Mouse (Mus musculus) stomach, embryonic 16.5 days (tissue): Measurements from ENCODE around the gene Baz2b. TPM values are rescaled to one million over a fixed set of nuclear protein-coding genes. Genes with fewer than 3 reads are reported as not detected.

Source experiments
- ATAC-seq: fragments of 200-750 bp; cut with Nextera tagmentation; 2 replicates; pipeline ENCODE4 v1.8.0; 2017; ENCODE audit warnings: moderate number of reproducible peaks, moderate TSS enrichment; ENCODE audit not compliant: insufficient read depth, low FRiP score
- H3K27ac ChIP-seq: fragments of 300-500 bp; sonication (generic); 2 replicates; pipeline ENCODE4 v1.5.1; 2014; ENCODE audit warnings: low read length
- H3K27me3 ChIP-seq: fragments of 300-500 bp; sonication (generic); 2 replicates; pipeline ENCODE4 v1.6.1; 2014; ENCODE audit warnings: low read length, control low read depth, mixed read lengths; ENCODE audit not compliant: control insufficient read depth, insufficient read depth
- H3K36me3 ChIP-seq: fragments of 300-500 bp; sonication (generic); 2 replicates; pipeline ENCODE4 v1.6.1; 2014; ENCODE audit warnings: low read length; ENCODE audit not compliant: control insufficient read depth, insufficient read depth
- H3K4me1 ChIP-seq: fragments of 300-500 bp; sonication (generic); 2 replicates; pipeline ENCODE4 v1.6.1; 2014; ENCODE audit warnings: low read length, control low read depth, mixed read lengths; ENCODE audit not compliant: control insufficient read depth, insufficient read depth
- H3K4me2 ChIP-seq: fragments of 300-500 bp; sonication (generic); 2 replicates; pipeline ENCODE4 v1.6.1; 2014; ENCODE audit warnings: low read depth, low read length, mixed read lengths
- H3K4me3 ChIP-seq: fragments of 300-500 bp; sonication (generic); replicated peaks from 2 replicates; pipeline ENCODE4 v1.5.1; 2014; ENCODE audit warnings: mild to moderate bottlenecking, low read length
- H3K9ac ChIP-seq: fragments of 300-500 bp; sonication (generic); 2 replicates; pipeline ENCODE4 v1.6.1; 2014; ENCODE audit warnings: low read length
- H3K9me3 ChIP-seq: fragments of 300-500 bp; sonication (generic); replicated peaks from 2 replicates; pipeline ENCODE4 v1.6.1; 2016; ENCODE audit warnings: low read length, control low read depth; ENCODE audit not compliant: control insufficient read depth
- WGBS: fragments of 180-500 bp; shearing (Covaris S2); extraction: QIAGEN DNeasy Blood & Tissue Kit; methylation state at CpG from one replicate; pipeline ENCODE4 v1.1.7; 2014; 5-methylcytosine and 5-hydroxymethylcytosine counted together
- polyA plus RNA-seq: library from polyadenylated mRNA; unstranded; fragments of >200 nt; fragmentation: Nextera tagmentation; extraction: Ambion mirVana; gene quantifications from 2 replicates; pipeline ENCODE4 v1.2.1, GENCODE M21; 2015

Baz2b gene
- polyA plus RNA-seq, 1 experiment from 2014 or later = 49.2 TPM

DNA sequence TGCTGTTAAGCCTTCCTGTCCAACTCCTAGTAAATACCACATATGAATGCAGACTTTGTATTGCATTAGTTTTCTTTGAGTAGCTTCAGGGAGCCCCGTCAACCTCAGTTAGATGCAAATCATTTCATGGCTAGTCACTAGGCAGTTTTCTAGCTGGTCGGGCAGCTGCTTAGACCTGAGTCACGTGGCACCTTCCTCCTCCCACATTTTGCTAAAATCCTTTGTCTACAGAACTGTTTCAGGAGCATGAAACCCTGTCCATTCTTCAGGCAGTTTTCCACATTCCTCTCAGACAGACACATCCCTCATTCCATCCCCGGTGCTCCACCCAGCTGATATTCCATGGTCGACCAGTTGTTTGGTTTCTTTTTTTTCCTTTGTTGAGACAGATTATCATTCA, 246.6 kb downstream of the Baz2b start:
- no peak overlapping the region for H3K27ac ChIP-seq
- no peak for ATAC-seq
- H3K4me3 ChIP-seq = no peak overlapping the region
- no peaks in the 10 kb centered on the region for H3K4me1 ChIP-seq
- H3K36me3 ChIP-seq = peaks cover 17% of the 10 kb centered on the region
- H3K9ac ChIP-seq = no peak overlapping the region
- no peaks in the 10 kb centered on the region for H3K27me3 ChIP-seq
- no peak overlapping the region for H3K4me2 ChIP-seq
- 56% methylated on average over 5 of the region's 5 CpGs for WGBS
- no peaks in the 10 kb centered on the region for H3K9me3 ChIP-seq

DNA sequence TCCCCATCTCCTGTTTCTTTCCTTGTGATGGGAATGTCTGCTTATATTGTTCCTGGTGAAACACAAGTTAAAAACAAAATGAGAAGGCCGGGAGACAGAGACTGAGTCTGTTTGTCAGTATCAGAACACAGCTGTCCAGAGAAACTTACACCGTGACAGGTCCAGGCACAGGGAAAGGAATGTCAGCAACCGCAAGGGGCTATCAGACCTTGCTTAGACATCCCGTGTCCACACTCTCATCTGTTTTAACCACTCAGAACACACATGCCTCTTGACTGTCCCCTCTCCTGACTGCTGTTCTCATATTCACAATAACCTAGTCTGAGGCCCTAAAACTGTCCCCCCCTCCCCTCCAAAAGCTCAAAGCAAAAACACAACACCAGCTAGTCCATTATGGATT, 247.1 kb downstream of the Baz2b start:
- no peak overlapping the region for H3K9ac ChIP-seq
- no peak overlapping the region for H3K4me3 ChIP-seq
- H3K4me1 ChIP-seq = no peaks in the 10 kb centered on the region
- H3K27ac ChIP-seq = no peak overlapping the region
- no peaks in the 10 kb centered on the region for H3K27me3 ChIP-seq
- no peaks in the 10 kb centered on the region for H3K9me3 ChIP-seq
- ATAC-seq = no peak
- H3K36me3 ChIP-seq = peaks cover 17% of the 10 kb centered on the region
- H3K4me2 ChIP-seq = no peak overlapping the region
- WGBS = 78% methylated on average over 4 of the region's 4 CpGs

DNA sequence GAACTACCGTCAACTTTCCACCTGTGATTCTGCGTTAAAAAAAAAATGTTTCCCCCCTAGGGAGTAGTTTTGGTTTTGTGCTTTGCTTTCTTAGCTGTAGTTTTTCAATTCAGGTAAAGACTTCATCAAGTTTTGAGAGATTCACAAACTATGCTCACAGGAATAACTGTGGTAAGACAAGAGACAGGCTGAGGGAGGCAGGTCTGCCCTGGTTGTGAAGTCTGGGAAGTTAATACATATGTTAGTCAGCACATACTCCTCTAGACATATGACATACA, 249.2 kb downstream of the Baz2b start:
- no peak overlapping the region for H3K4me2 ChIP-seq
- 90% methylated on average over 2 of the region's 2 CpGs for WGBS
- no peak overlapping the region for H3K4me3 ChIP-seq
- peaks cover 24% of the 10 kb centered on the region; the same call in 1 of the 2 replicates for H3K36me3 ChIP-seq
- no peak overlapping the region for H3K27ac ChIP-seq
- H3K9ac ChIP-seq = no peak overlapping the region
- no peak for ATAC-seq
- no peaks in the 10 kb centered on the region for H3K4me1 ChIP-seq
- no peaks in the 10 kb centered on the region for H3K9me3 ChIP-seq
- no peaks in the 10 kb centered on the region for H3K27me3 ChIP-seq

DNA sequence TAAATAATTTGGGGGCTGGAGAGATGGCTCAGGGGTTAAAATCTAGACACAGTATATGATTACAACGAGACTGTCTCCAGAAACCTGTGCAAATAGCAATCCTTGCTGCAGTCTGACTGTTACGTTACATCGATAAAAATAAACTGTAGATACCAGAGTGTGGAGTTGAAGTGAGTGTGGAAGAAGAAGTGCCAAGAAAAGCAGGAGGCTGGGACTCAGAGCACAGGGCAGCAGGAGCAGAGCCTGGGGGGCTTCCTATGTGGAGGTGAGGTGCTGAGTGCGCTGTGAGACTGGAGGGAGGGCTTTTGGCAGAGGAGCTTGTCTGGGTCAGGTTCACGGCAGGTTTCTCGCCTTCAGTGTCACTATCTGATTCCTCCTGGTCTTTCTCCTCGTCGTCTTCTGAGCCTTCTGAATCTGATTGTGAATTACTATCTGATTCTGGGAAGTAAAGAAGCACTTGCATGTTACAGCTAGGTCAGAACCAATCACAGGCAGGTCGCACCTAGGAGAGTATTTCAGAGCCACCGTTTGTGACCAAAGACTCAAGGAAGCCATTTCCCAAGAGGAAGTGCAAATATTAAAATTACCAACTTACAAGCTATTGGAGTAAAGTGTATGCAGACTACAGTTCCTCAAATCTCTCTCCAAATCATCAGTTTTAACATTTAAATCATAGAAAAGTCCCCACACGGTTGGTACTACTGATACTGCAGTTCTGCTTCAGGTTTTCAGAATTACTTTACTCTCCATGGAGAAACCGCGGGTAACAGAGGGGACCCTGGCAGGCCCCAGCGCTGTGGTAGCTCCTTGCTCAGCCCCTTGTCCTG, 249.8 kb downstream of the Baz2b start:
- Histone ChIP-seq H3K27me3 (no peaks in the 10 kb centered on the region), H3K4me2 (no peak overlapping the region), H3K4me1 (no peaks in the 10 kb centered on the region), H3K9me3 (no peaks in the 10 kb centered on the region), H3K27ac (no peak overlapping the region), H3K36me3 (peaks cover 24% of the 10 kb centered on the region; the same call in 1 of the 2 replicates), H3K9ac (no peak overlapping the region), H3K4me3 (no peak overlapping the region)
- whole genome bisulfite sequencing = 86% methylated on average over 14 of the region's 14 CpGs
- no peak for ATAC-seq

DNA sequence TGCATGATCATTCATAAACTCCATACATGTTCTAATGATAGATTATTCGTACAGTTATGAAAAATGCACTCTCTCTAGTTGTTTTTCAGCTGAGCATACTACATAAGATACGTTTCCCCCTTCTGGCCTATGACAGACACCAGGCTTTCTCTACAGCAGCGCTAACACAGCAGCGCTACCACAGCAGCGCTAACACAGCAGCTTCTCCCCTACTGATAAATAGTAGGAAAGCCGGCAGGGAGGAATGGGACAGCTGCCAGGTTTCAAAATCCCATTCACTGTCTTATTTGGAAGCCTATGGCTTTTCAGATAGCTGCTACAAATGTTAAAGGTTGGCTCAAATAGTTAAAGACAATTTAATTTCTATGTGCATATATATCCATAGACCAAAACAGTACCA, 251.1 kb downstream of the Baz2b start:
- H3K36me3 ChIP-seq = peaks cover 24% of the 10 kb centered on the region; the same call in 1 of the 2 replicates
- H3K9me3 ChIP-seq = no peaks in the 10 kb centered on the region
- H3K9ac ChIP-seq = no peak overlapping the region
- H3K4me2 ChIP-seq = no peak overlapping the region
- H3K4me1 ChIP-seq = no peaks in the 10 kb centered on the region
- peak; percentile 44; the same call in 1 of the 2 replicates for ATAC-seq
- WGBS = 51% methylated on average over 6 of the region's 6 CpGs
- no peak overlapping the region for H3K4me3 ChIP-seq
- no peaks in the 10 kb centered on the region for H3K27me3 ChIP-seq
- no peak overlapping the region for H3K27ac ChIP-seq

DNA sequence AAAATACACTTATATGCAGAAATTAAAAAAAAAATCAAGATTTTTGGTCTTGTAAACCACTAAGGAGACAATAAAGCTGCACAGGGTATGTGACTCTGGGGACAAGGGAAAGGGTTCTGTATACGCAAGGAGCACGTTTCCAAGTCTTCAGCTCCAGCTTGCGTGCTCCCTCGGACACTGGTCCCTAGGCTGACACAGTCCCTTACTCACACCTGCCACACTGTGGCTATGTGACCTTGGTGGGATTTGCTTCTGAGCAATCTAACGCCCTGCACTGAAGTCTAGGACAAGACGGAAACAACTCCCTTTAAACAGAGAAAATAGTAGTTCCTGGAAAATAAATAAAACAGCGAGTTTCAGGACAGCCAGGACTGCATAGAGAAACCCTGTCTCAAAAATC, 253.7 kb downstream of the Baz2b start:
- H3K4me1 ChIP-seq = no peaks in the 10 kb centered on the region
- no peak for ATAC-seq
- H3K9ac ChIP-seq = no peak overlapping the region
- H3K36me3 ChIP-seq = 0 out of 2 replicates have a peak, but pooled peaks cover 7% of the 10 kb centered on the region
- H3K4me2 ChIP-seq = no peak overlapping the region
- H3K4me3 ChIP-seq = no peak overlapping the region
- 87% methylated on average over 7 of the region's 7 CpGs for WGBS
- no peak overlapping the region for H3K27ac ChIP-seq
- no peaks in the 10 kb centered on the region for H3K27me3 ChIP-seq
- no peaks in the 10 kb centered on the region for H3K9me3 ChIP-seq

DNA sequence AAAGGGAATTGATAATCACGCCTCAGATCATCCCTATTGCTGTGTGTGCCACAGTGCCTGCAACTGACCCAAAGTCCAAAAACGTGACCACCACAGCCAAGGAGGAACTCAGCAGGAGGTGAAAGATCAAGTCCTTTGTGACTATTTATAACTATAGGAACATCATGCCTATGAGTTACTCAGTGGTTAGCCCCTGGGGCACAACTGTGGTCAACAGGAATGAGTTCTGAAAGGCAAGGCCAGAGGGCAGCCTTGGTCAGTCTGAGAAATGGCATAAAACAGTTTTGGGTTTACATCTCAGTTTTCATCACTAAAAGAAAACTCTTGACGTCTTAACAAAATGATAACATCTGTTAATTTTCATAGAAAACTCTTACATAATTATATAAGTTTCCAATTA, 254.8 kb downstream of the Baz2b start:
- H3K4me1 ChIP-seq = no peaks in the 10 kb centered on the region
- 0 out of 2 replicates have a peak, but pooled peaks cover 7% of the 10 kb centered on the region for H3K36me3 ChIP-seq
- H3K9me3 ChIP-seq = no peaks in the 10 kb centered on the region
- no peak overlapping the region for H3K4me3 ChIP-seq
- H3K27ac ChIP-seq = no peak overlapping the region
- WGBS = 70% methylated on average over 3 of the region's 3 CpGs
- H3K4me2 ChIP-seq = no peak overlapping the region
- H3K27me3 ChIP-seq = no peaks in the 10 kb centered on the region
- H3K9ac ChIP-seq = no peak overlapping the region
- no peak for ATAC-seq

DNA sequence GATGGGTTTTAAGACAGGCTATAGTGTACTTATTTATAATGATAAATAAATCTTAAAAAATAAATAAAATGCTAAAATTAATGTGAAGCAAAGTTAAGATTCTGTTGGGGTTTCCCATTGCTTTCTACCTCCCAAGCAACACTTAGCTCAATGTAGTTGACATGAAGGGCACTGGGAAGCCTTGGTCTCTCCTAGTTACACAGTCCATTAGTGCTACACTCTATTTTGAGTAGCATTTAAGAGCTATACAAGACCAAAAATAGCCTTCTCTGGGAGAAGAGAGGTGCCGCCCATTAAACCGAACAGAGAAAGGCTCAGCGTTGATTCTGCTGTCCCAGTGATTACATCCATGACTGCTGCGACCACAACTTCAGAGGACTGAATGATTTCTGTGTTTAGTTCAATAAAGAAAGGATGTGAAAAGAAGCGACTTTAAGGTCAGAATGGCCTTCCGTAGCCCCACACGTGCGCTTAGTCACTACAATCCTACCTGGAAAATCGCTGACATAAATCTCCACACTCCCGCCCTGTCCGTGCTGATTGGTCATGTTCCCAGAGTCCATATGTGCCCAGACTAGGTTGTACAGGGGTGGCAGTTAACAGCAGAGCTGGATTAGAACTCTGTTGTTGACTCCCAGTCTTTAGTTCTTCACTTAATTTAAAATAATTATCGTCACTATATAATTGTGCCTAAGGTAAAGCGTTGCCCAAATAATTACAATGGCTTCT, 257.2 kb downstream of the Baz2b start:
- WGBS = 91% methylated on average over 13 of the region's 13 CpGs
- Histone ChIP-seq H3K27me3 (no peaks in the 10 kb centered on the region), H3K4me2 (no peak overlapping the region), H3K4me1 (no peaks in the 10 kb centered on the region), H3K4me3 (no peak overlapping the region), H3K27ac (no peak overlapping the region), H3K9me3 (no peaks in the 10 kb centered on the region), H3K9ac (no peak overlapping the region), H3K36me3 (peaks cover 12% of the 10 kb centered on the region; the same call in 1 of the 2 replicates)
- ATAC-seq = no peak

DNA sequence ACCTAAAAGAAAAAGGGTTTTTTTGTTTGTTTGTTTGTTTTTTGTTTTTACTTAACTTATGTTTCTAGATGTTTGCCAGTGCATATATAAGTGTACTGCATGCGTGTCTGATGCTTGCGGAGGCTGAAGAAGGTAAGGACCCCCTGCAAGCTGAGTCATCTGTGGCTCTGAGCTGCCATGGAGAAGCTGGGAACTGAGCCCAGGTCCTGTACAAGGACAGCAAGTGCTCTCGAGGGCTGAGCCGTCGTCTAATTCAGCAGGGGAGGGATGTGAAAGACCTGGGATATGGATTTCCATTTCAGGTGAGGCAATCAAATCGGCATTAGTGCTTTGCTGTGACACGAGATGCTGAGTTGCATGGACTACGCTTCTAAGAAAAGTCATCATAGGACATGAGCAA, 257.9 kb downstream of the Baz2b start:
- Histone ChIP-seq H3K4me3 (no peak overlapping the region), H3K9me3 (no peaks in the 10 kb centered on the region), H3K27ac (no peak overlapping the region), H3K36me3 (peaks cover 10% of the 10 kb centered on the region; the same call in 1 of the 2 replicates), H3K9ac (no peak overlapping the region), H3K27me3 (no peaks in the 10 kb centered on the region), H3K4me1 (no peaks in the 10 kb centered on the region), H3K4me2 (no peak overlapping the region)
- ATAC-seq = no peak
- 88% methylated on average over 8 of the region's 8 CpGs for WGBS
